ENCODE assay signal across 24 mouse cellular contexts in genomic region chr7:52507988-52508387, GRCm38 (mm10).
"Had no signal": no experiment of that assay in that cellular context is flagged by ENCODE, and none has a peak within 500 bp of the region (broad histone marks: within the 10 kb centered on the region; RNA-seq: fewer than 3 reads in every experiment).

No protein-coding gene starts in this region.

- H3K9ac ChIP-seq: heart, embryonic 12.5 days; hindbrain, embryonic 12.5 days; hindbrain, embryonic 14.5 days; limb, embryonic 12.5 days; liver, embryonic 13.5 days; liver, embryonic 15.5 days had no signal

- H3K4me2 ChIP-seq: heart, embryonic 12.5 days; hindbrain, embryonic 12.5 days; hindbrain, embryonic 14.5 days; limb, embryonic 12.5 days; liver, embryonic 13.5 days; liver, embryonic 15.5 days had no signal

- H3K27ac ChIP-seq: gastrocnemius, adult 2 months; heart, embryonic 10.5 days; hindbrain, embryonic 10.5 days; hindbrain, embryonic 12.5 days; hindbrain, embryonic 14.5 days; layer of hippocampus, adult 2 months; left cerebral cortex, adult 2 months; limb, embryonic 10.5 days; limb, embryonic 12.5 days; liver, embryonic 13.5 days; liver, embryonic 15.5 days had no signal

- H3K4me3 ChIP-seq: gastrocnemius, adult 2 months; heart, embryonic 10.5 days; heart, embryonic 12.5 days; hindbrain, embryonic 10.5 days; hindbrain, embryonic 12.5 days; layer of hippocampus, adult 2 months; left cerebral cortex, adult 2 months; limb, embryonic 10.5 days; limb, embryonic 12.5 days; liver, embryonic 13.5 days; liver, embryonic 15.5 days had no signal

- H3K27me3 ChIP-seq: heart, embryonic 12.5 days; hindbrain, embryonic 12.5 days; limb, embryonic 12.5 days; liver, embryonic 13.5 days; liver, embryonic 15.5 days had no signal

- DNase-seq: gastrocnemius, adult 2 months; gastrocnemius, postnatal 10 days; gastrocnemius, postnatal 25 days; heart, adult 18-20 months; heart, postnatal 10 days; heart, postnatal 4 days; kidney, postnatal 14 days; kidney, postnatal 4 days; liver; liver, embryonic 13.5 days had no signal

- H3K4me1 ChIP-seq: heart, embryonic 10.5 days; heart, embryonic 12.5 days; hindbrain, embryonic 10.5 days; hindbrain, embryonic 12.5 days; limb, embryonic 10.5 days; limb, embryonic 12.5 days; liver, embryonic 13.5 days; liver, embryonic 15.5 days had no signal

- H3K36me3 ChIP-seq: heart, embryonic 10.5 days; heart, embryonic 12.5 days; hindbrain, embryonic 10.5 days; hindbrain, embryonic 12.5 days; limb, embryonic 10.5 days; limb, embryonic 12.5 days; liver, embryonic 13.5 days; liver, embryonic 15.5 days had no signal

- H3K9me3 ChIP-seq: heart, embryonic 10.5 days; heart, embryonic 12.5 days; hindbrain, embryonic 10.5 days; hindbrain, embryonic 12.5 days; limb, embryonic 10.5 days; limb, embryonic 12.5 days; liver, embryonic 13.5 days; liver, embryonic 15.5 days had no signal

- ATAC-seq: forebrain, embryonic 16.5 days; hindbrain, embryonic 16.5 days; inflammation-experienced regulatory T-cells, adult 6 months; intestine, postnatal 0 days had no signal
